Mouse (Mus musculus): ENCODE data around the gene Sirt3. TPM values are rescaled to one million over a fixed set of nuclear protein-coding genes. Genes with fewer than 3 reads are reported as not detected.

The Sirt3 gene
- polyA plus RNA-seq, 1 experiment, result 17.4 TPM

- TF ChIP-seq CEBPB (IDR thresholded peaks at IDR 0.05; ENCODE audit: low read depth), result no peak
- TF ChIP-seq FOSL1 (IDR thresholded peaks at IDR 0.05; ENCODE audit: insufficient read depth, low read length, poor library complexity, severe bottlenecking), result no peak
- TF ChIP-seq MYOD1 (IDR thresholded peaks at IDR 0.05; ENCODE audit: control insufficient read depth, insufficient read length, low read depth), result no peak
- TF ChIP-seq MYOG (IDR thresholded peaks at IDR 0.05; ENCODE audit: control insufficient read depth, extremely low read depth, insufficient read length), result no peak
- TF ChIP-seq MAX (IDR thresholded peaks at IDR 0.05), result no peak
- no peak for TF ChIP-seq USF1 (IDR thresholded peaks at IDR 0.05; ENCODE audit: low read depth)
- H3K4me3 ChIP-seq (ENCODE audit: insufficient read depth, poor library complexity, severe bottlenecking), result no peak overlapping the region
- H3K79me3 ChIP-seq (ENCODE audit: low read depth), result peaks cover 18% of the 10 kb centered on the region
- H3ac ChIP-seq (ENCODE audit: control insufficient read depth, insufficient read length, low read depth), result no peak overlapping the region
- H3K27me3 ChIP-seq (ENCODE audit: control insufficient read depth, insufficient read depth, insufficient read length), result no peaks in the 10 kb centered on the region
- H3K36me3 ChIP-seq (ENCODE audit: control insufficient read depth, insufficient read depth), result peaks cover 22% of the 10 kb centered on the region
- H3K79me2 ChIP-seq (ENCODE audit: control insufficient read depth, insufficient read depth), result peaks cover 26% of the 10 kb centered on the region
These were observed 30.2 kb downstream of the Sirt3 start for GRCm38 (mm10) chr7:140851916-140852315.

GRCm38 (mm10) chr7:140848591-140848990, 33.5 kb downstream of the Sirt3 start:
- peaks cover 1% of the 10 kb centered on the region for H3K79me3 ChIP-seq (ENCODE audit: low read depth)
- no peak for TF ChIP-seq USF1 (IDR thresholded peaks at IDR 0.05; ENCODE audit: low read depth)
- TF ChIP-seq CTCF (IDR thresholded peaks at IDR 0.05; ENCODE audit: control insufficient read depth, insufficient read depth, insufficient read length), result no peak
- TF ChIP-seq FOSL1 (IDR thresholded peaks at IDR 0.05; ENCODE audit: insufficient read depth, low read length, poor library complexity, severe bottlenecking), result no peak
- TF ChIP-seq MYOD1 (IDR thresholded peaks at IDR 0.05; ENCODE audit: control insufficient read depth, insufficient read length, low read depth), result no peak
- no peak for TF ChIP-seq MAX (IDR thresholded peaks at IDR 0.05)
- no peak for TF ChIP-seq MYOG (IDR thresholded peaks at IDR 0.05; ENCODE audit: control insufficient read depth, extremely low read depth, insufficient read length)
- no peak for TF ChIP-seq CEBPB (IDR thresholded peaks at IDR 0.05; ENCODE audit: low read depth)
- H3K4me3 ChIP-seq (ENCODE audit: insufficient read depth, poor library complexity, severe bottlenecking), result no peak overlapping the region
- peaks cover 12% of the 10 kb centered on the region for H3K36me3 ChIP-seq (ENCODE audit: control insufficient read depth, insufficient read depth)
- no peak overlapping the region for H3ac ChIP-seq (ENCODE audit: control insufficient read depth, insufficient read length, low read depth)
- peaks cover under 1% of the 10 kb centered on the region for H3K79me2 ChIP-seq (ENCODE audit: control insufficient read depth, insufficient read depth)
- H3K27me3 ChIP-seq (ENCODE audit: control insufficient read depth, insufficient read depth, insufficient read length), result peaks cover 10% of the 10 kb centered on the region

- no peaks in the 10 kb centered on the region for H3K79me3 ChIP-seq (ENCODE audit: low read depth)
- H3K36me3 ChIP-seq (ENCODE audit: control insufficient read depth, insufficient read depth), result peaks cover 5% of the 10 kb centered on the region
- H3K27me3 ChIP-seq (ENCODE audit: control insufficient read depth, insufficient read depth, insufficient read length), result peaks cover 12% of the 10 kb centered on the region
- TF ChIP-seq MAX (IDR thresholded peaks at IDR 0.05), result no peak
- no peak for TF ChIP-seq CTCF (IDR thresholded peaks at IDR 0.05; ENCODE audit: control insufficient read depth, insufficient read depth, insufficient read length)
- no peak for TF ChIP-seq USF1 (IDR thresholded peaks at IDR 0.05; ENCODE audit: low read depth)
- TF ChIP-seq CEBPB (IDR thresholded peaks at IDR 0.05; ENCODE audit: low read depth), result no peak
- no peak for TF ChIP-seq MYOD1 (IDR thresholded peaks at IDR 0.05; ENCODE audit: control insufficient read depth, insufficient read length, low read depth)
- no peak for TF ChIP-seq MYOG (IDR thresholded peaks at IDR 0.05; ENCODE audit: control insufficient read depth, extremely low read depth, insufficient read length)
- no peak for TF ChIP-seq FOSL1 (IDR thresholded peaks at IDR 0.05; ENCODE audit: insufficient read depth, low read length, poor library complexity, severe bottlenecking)
- H3K4me3 ChIP-seq (ENCODE audit: insufficient read depth, poor library complexity, severe bottlenecking), result no peak within 1 kb of the TSS
- no peak within 1 kb of the TSS for H3ac ChIP-seq (ENCODE audit: control insufficient read depth, insufficient read length, low read depth)
- no peaks in the 10 kb centered on the region for H3K79me2 ChIP-seq (ENCODE audit: control insufficient read depth, insufficient read depth)
These were observed 34.1 kb downstream of the Sirt3 start, which contains the start of gene Odf3 for GRCm38 (mm10) chr7:140847755-140848580. TSS of gene Odf3 (plus strand) at chr7:140847805.

GRCm38 (mm10) chr7:140846676-140847075, 35.4 kb downstream of the Sirt3 start:
- no peak overlapping the region for H3ac ChIP-seq (ENCODE audit: control insufficient read depth, insufficient read length, low read depth)
- no peaks in the 10 kb centered on the region for H3K79me2 ChIP-seq (ENCODE audit: control insufficient read depth, insufficient read depth)
- TF ChIP-seq USF1 (IDR thresholded peaks at IDR 0.05; ENCODE audit: low read depth), result no peak
- no peak for TF ChIP-seq CEBPB (IDR thresholded peaks at IDR 0.05; ENCODE audit: low read depth)
- no peak for TF ChIP-seq MAX (IDR thresholded peaks at IDR 0.05)
- no peak for TF ChIP-seq MYOG (IDR thresholded peaks at IDR 0.05; ENCODE audit: control insufficient read depth, extremely low read depth, insufficient read length)
- no peak for TF ChIP-seq FOSL1 (IDR thresholded peaks at IDR 0.05; ENCODE audit: insufficient read depth, low read length, poor library complexity, severe bottlenecking)
- TF ChIP-seq CTCF (IDR thresholded peaks at IDR 0.05; ENCODE audit: control insufficient read depth, insufficient read depth, insufficient read length), result no peak
- TF ChIP-seq MYOD1 (IDR thresholded peaks at IDR 0.05; ENCODE audit: control insufficient read depth, insufficient read length, low read depth), result no peak
- peaks cover 12% of the 10 kb centered on the region for H3K27me3 ChIP-seq (ENCODE audit: control insufficient read depth, insufficient read depth, insufficient read length)
- H3K4me3 ChIP-seq (ENCODE audit: insufficient read depth, poor library complexity, severe bottlenecking), result no peak overlapping the region
- H3K36me3 ChIP-seq (ENCODE audit: control insufficient read depth, insufficient read depth), result no peaks in the 10 kb centered on the region
- H3K79me3 ChIP-seq (ENCODE audit: low read depth), result no peaks in the 10 kb centered on the region

GRCm38 (mm10) chr7:140845683-140846082, 36.4 kb downstream of the Sirt3 start:
- TF ChIP-seq FOSL1 (IDR thresholded peaks at IDR 0.05; ENCODE audit: insufficient read depth, low read length, poor library complexity, severe bottlenecking) (no peak), MYOD1 (IDR thresholded peaks at IDR 0.05; ENCODE audit: control insufficient read depth, insufficient read length, low read depth) (no peak), MAX (IDR thresholded peaks at IDR 0.05) (no peak)

More at GRCm38 (mm10) chr7:140845683-140846082, 36.4 kb downstream of the Sirt3 start:
- no peak overlapping the region for H3K4me3 ChIP-seq (ENCODE audit: insufficient read depth, poor library complexity, severe bottlenecking)
- no peaks in the 10 kb centered on the region for H3K79me2 ChIP-seq (ENCODE audit: control insufficient read depth, insufficient read depth)
- peaks cover 12% of the 10 kb centered on the region for H3K27me3 ChIP-seq (ENCODE audit: control insufficient read depth, insufficient read depth, insufficient read length)
- no peaks in the 10 kb centered on the region for H3K79me3 ChIP-seq (ENCODE audit: low read depth)
- no peak overlapping the region for H3ac ChIP-seq (ENCODE audit: control insufficient read depth, insufficient read length, low read depth)
- no peaks in the 10 kb centered on the region for H3K36me3 ChIP-seq (ENCODE audit: control insufficient read depth, insufficient read depth)

Data from C2C12 (cell line).